Mouse (Mus musculus) adipocyte (in vitro differentiated cells): ENCODE measurements around the gene Lamb2.

ENCODE experiments used
- DNase-seq: peaks from one replicate; pipeline ENCODE4 v3.0.0-alpha.2; 2016; ENCODE audit warnings: low spot score

Lamb2 gene

DNA sequence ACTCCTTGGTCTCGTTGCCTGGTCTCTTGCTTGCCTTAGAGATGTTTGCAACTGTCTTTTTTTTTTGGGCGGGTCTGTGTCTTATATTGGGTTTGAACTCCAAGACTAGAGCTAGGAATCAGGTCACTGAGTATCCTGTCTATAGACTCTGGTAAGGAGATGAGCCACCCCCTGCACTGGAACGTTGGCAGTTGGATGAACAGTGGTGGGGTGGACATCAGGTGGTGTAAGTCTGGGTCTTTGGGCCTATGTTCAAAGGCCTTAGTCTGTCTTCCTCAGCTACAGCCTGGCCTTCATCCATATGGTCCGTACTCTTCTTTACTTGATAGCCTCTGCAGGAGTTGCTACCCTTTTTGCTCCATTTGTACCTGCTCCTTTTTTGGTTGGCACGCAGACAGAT lies 17.9 kb upstream of the Lamb2 start:
- DNase-seq: no peak

GRCm38 (mm10) chr9:108462192-108462591 lies 17.3 kb upstream of the Lamb2 start:
- DNase-seq: no peak

GRCm38 (mm10) chr9:108463713-108464112 lies 15.8 kb upstream of the Lamb2 start:
- DNase-seq: no peak

DNA sequence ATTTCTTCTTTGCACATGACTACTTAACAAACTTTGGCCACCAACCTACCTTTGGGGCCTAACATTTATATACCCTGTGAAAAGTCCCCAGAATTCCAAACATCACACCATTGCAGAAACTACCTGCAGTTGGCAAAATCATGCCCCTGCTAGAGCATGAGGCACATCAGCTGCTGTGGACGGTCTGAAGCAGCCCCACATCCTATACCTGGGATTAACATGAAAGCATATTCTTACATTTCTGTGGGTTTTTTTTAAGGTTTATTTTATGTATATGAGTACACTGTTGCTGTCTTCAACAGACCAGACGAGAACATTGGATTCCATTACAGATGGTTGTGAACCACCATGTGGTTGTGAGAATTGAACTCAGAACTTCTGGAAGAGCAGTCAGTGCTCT lies 13.3 kb upstream of the Lamb2 start:
- DNase-seq: no peak

DNA sequence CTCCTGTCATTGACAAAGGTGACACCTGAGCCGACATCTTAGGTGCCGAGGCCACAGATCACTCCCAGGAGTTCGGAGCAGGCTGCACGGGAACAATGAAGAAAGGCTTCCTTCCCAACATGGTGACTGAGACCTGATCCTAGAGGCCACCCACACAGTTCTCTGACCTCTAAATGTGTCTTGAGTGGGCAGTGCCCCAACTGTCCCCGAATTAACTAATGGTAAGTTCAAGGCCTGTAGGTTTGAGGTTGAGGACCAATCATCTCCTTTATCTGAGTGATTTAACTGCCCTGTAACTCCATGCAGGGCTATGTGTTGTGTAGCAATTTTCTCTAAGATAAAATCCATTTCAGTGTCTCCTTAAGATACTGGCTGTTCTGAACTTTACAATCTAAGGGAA lies 10.1 kb upstream of the Lamb2 start:
- no peak for DNase-seq

DNA sequence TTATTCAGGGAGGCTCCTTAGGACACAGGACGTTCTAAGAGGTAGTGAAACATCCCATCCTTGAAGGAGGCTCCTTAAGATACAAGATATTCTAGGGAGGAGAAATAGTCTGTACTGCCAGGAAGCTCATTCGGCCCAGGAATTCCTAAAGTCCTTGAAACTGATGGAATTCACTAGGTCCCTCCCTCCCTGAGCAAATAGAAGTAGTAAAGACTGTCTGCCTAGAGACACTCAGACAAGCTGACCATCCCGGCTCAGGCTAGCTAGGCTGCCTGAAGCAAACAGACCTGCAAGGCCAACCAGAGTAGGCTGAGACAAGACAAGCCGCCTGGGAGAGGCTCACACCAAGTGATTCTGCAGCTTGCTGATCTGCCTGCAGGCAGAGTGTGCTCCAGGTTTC lies 9.7 kb upstream of the Lamb2 start:
- DNase-seq: no peak

DNA sequence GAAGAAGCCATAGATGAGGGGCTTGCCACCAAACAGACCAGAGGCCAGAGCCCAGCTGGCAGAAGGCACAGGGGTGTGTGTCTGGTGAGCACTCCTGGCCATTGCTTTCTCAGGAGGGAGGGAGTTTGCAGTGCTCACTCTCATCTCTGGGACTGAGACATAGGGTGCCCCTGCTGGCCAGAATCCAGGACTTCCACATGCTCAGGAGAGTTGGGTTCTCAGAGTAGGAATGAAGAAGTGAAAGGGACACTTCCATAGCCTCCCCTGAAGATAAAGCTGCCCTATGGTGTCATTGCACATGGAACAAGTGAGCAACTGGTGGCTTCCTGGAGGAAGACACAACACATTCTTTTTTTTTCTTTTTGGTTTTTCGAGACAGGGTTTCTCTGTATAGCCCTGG lies 5.0 kb upstream of the Lamb2 start:
- no peak for DNase-seq

- peak; percentile 61 for DNase-seq
These were observed 839 bp upstream of the Lamb2 start for GRCm38 (mm10) chr9:108478638-108479156.

GRCm38 (mm10) chr9:108479241-108479640 lies 295 bp upstream of the Lamb2 start:
- DNase-seq: no peak

GRCm38 (mm10) chr9:108480813-108481519 lies 1.4 kb downstream of the Lamb2 start:
- no peak for DNase-seq

GRCm38 (mm10) chr9:108481520-108482210 lies 2.1 kb downstream of the Lamb2 start:
- DNase-seq: no peak

DNA sequence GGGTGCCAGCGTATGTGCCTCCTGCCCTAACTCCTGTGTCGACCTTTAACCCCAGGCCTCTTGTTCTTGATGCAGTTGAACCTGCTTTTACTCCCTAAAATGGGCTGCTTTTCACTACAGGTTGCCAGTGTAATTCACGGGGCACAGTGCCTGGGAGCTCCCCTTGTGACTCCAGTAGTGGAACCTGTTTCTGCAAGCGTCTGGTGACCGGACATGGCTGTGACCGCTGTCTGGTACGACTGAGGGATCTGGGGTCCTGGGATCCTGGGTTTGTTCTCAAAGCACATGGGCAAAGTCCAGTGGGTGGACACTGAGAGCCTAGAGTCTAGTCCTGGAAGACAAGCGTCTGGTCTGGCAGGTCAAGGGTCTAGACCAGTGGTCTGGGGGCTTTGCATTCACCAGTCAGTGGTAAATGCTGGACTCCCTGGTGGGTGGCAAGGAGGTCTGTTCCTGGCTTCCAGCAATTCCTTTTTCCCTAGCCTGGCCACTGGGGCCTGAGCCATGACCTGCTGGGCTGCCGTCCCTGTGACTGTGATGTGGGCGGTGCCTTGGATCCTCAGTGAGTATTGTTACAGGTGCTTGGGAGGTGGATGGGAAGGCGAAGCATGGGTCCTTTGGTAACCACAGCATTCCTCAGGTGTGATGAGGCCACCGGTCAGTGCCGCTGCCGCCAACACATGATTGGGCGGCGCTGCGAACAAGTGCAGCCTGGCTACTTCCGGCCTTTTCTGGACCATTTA lies 3.7 kb downstream of the Lamb2 start:
- DNase-seq: no peak

DNA sequence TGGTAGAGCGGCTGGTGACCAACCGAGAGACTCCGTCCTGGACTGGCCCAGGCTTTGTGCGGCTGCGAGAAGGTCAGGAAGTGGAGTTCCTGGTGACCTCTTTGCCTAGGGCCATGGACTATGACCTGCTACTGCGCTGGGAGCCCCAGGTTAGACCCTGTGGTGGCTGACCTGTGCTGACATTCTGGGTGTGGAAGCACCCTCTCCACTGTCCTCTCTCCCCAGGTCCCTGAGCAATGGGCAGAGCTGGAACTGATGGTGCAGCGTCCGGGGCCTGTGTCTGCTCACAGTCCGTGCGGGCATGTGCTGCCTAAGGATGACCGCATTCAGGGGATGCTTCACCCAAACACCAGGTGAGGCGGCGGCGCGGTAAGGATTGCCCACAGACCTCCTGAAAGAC lies 4.5 kb downstream of the Lamb2 start:
- no peak for DNase-seq

- no peak for DNase-seq
These were observed 5.9 kb downstream of the Lamb2 start for GRCm38 (mm10) chr9:108485301-108485875.

GRCm38 (mm10) chr9:108486973-108487530 lies 7.5 kb downstream of the Lamb2 start:
- DNase-seq: no peak

GRCm38 (mm10) chr9:108488403-108488802 lies 8.9 kb downstream of the Lamb2 start:
- DNase-seq: no peak

- DNase-seq: no peak
These were observed 9.7 kb downstream of the Lamb2 start for GRCm38 (mm10) chr9:108489215-108489614.

- no peak for DNase-seq
These were observed 10.4 kb downstream of the Lamb2 start for GRCm38 (mm10) chr9:108489702-108490558.

- DNase-seq: peak; percentile 97
These were observed 11.2 kb downstream of the Lamb2 start, which contains the start of gene Usp19 for GRCm38 (mm10) chr9:108490559-108491285. Gene Usp19, plus strand, starts transcription at chr9:108490602.

GRCm38 (mm10) chr9:108491286-108491580 lies 11.7 kb downstream of the Lamb2 start:
- DNase-seq: no peak
